ENCODE assay signal across 9 mouse cellular contexts in the genomic region with DNA sequence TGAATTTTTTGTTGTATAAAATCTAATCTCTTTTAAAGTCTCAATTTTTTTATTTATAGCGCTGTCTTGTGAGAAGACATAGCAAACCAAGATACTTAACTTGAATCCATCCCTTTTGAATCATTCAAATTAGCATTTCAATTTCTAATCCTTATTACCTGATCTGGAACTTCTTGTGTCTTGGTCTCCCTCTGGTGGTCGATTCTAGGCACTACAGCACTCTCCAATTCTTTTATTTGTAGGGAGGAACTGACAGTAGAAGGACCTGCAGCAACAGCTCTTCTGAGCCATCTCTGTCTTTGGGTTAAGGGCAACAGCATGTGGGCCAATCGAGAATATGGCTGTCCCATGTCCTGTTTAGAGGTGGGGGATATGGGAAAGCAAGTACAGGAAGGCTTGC. TPM values are rescaled to one million over a fixed set of nuclear protein-coding genes. Genes with fewer than 3 reads are reported as not detected.
A peak's percentile ranks its signal among the peaks of the same experiment; 100 is the strongest.
DNase-seq lines count a peak whose midpoint lies in the region; ATAC-seq and TF ChIP-seq lines count a peak whose summit lies in the region.
"Had no signal": no experiment of that assay in that cellular context is flagged by ENCODE, and none has a peak within 500 bp of the region (broad histone marks: within the 10 kb centered on the region; RNA-seq: fewer than 3 reads in every experiment).

No protein-coding gene starts in this region.

- H3K36me3 ChIP-seq in forebrain, embryonic 10.5 days (replicated peaks) = no peaks in the 10 kb centered on the region
- no peaks in the 10 kb centered on the region for H3K36me3 ChIP-seq in forebrain, embryonic 16.5 days (ENCODE audit: control insufficient read depth, insufficient read depth)
- no peaks in the 10 kb centered on the region for H3K36me3 ChIP-seq in lung, embryonic 14.5 days (ENCODE audit: insufficient read depth)

- peak; percentile 76 for TF ChIP-seq CTCF in lung, embryonic 14.5 days (IDR thresholded peaks at IDR 0.05; ENCODE audit: low read depth)
- no peak for TF ChIP-seq CTCF in lung, adult 2 months (IDR thresholded peaks at IDR 0.05; ENCODE audit: insufficient read depth, low read length)

- no peak overlapping the region for H3K9ac ChIP-seq in forebrain, embryonic 16.5 days (replicated peaks; ENCODE audit: low read depth, low read length)
- no peak overlapping the region for H3K9ac ChIP-seq in lung, embryonic 14.5 days

- H3K4me2 ChIP-seq in forebrain, embryonic 16.5 days (ENCODE audit: low read length) = no peak overlapping the region
- no peak overlapping the region for H3K4me2 ChIP-seq in lung, embryonic 14.5 days

- no peaks in the 10 kb centered on the region for H3K4me1 ChIP-seq in forebrain, embryonic 10.5 days
- no peaks in the 10 kb centered on the region for H3K4me1 ChIP-seq in forebrain, embryonic 16.5 days (replicated peaks; ENCODE audit: control insufficient read depth, insufficient read depth, low read length)
- H3K4me1 ChIP-seq in lung, embryonic 14.5 days (ENCODE audit: insufficient read depth) = no peaks in the 10 kb centered on the region
- H3K4me1 ChIP-seq in lung, adult 2 months (ENCODE audit: control insufficient read depth, insufficient read depth, low read length) = no peaks in the 10 kb centered on the region

- no peak for ATAC-seq in forebrain, embryonic 16.5 days
- ATAC-seq in lung, embryonic 14.5 days (ENCODE audit: insufficient read depth) = no peak

- TF ChIP-seq POLR2A in lung, adult 2 months (IDR thresholded peaks at IDR 0.05; ENCODE audit: borderline replicate concordance, extremely low read depth, low read depth, low read length) = no peak

- H3K27me3 ChIP-seq in forebrain, embryonic 10.5 days (ENCODE audit: poor library complexity, severe bottlenecking) = no peaks in the 10 kb centered on the region
- H3K27me3 ChIP-seq in forebrain, embryonic 16.5 days (replicated peaks; ENCODE audit: control insufficient read depth, insufficient read depth, low read length) = no peaks in the 10 kb centered on the region
- H3K27me3 ChIP-seq in lung, embryonic 14.5 days (ENCODE audit: insufficient read depth, low read length) = no peaks in the 10 kb centered on the region

- no peak overlapping the region for H3K4me3 ChIP-seq in forebrain, embryonic 10.5 days
- H3K4me3 ChIP-seq in forebrain, embryonic 16.5 days (replicated peaks; ENCODE audit: low read length) = no peak overlapping the region
- no peak overlapping the region for H3K4me3 ChIP-seq in lung, embryonic 14.5 days (ENCODE audit: low read depth, low read length)
- H3K4me3 ChIP-seq in lung, adult 2 months (replicated peaks; ENCODE audit: extremely low read depth, low read depth, low read length) = no peak overlapping the region

- WGBS in forebrain, embryonic 10.5 days = 10% methylated on average over 3 of the region's 3 CpGs
- WGBS in forebrain, embryonic 16.5 days = 12% methylated on average over 3 of the region's 3 CpGs
- 5% methylated on average over 3 of the region's 3 CpGs for WGBS in lung, embryonic 14.5 days
- 8% methylated on average over 3 of the region's 3 CpGs for WGBS in lung, adult 2 months

- H3K9me3 ChIP-seq in forebrain, embryonic 10.5 days = no peaks in the 10 kb centered on the region
- no peaks in the 10 kb centered on the region for H3K9me3 ChIP-seq in forebrain, embryonic 16.5 days (ENCODE audit: control insufficient read depth, low read length)
- no peaks in the 10 kb centered on the region for H3K9me3 ChIP-seq in lung, embryonic 14.5 days (ENCODE audit: low read depth, low read length)

- no peak overlapping the region for H3K27ac ChIP-seq in forebrain, embryonic 10.5 days
- H3K27ac ChIP-seq in forebrain, embryonic 16.5 days (ENCODE audit: low read length) = no peak overlapping the region
- H3K27ac ChIP-seq in lung, embryonic 14.5 days (ENCODE audit: low read depth) = no peak overlapping the region

- peak; percentile 42 for DNase-seq in forebrain, embryonic 10.5 days (ENCODE audit: extremely low spot score, low spot score)
- peak; percentile 84 for DNase-seq in lung, embryonic 14.5 days
- DNase-seq in lung, adult 2 months = no peak
- DNase-seq in c-Kit-negative CD71-positive TER-119-positive erythroid progenitor cells, embryonic 14.5 days (ENCODE audit: low read depth, low spot score) = peak; percentile 36
- DNase-seq in heart, postnatal 4 days = peak; percentile 31
- DNase-seq in lung, postnatal 14 days = peak; percentile 17
- DNase-seq in thymus, postnatal 4 days = peak; percentile 45

RNA-seq across cellular contexts. Expression of a gene that starts 5.4 kb away (rescaled TPM):
- polyA plus RNA-seq in forebrain, embryonic 10.5 days (2016; fragmentation: Nextera tagmentation; extraction: Ambion mirVana) = not detected in 2 replicates
- polyA plus RNA-seq in forebrain, embryonic 16.5 days (2015; fragmentation: Nextera tagmentation; extraction: Ambion mirVana) = 1.3 TPM in 1 of 2 replicates, not detected in the other
- polyA plus RNA-seq in lung, embryonic 14.5 days (2014; fragmentation: Nextera tagmentation; extraction: Ambion mirVana) = not detected in 2 replicates
- 0.37 TPM in 1 of 2 replicates, not detected in the other for polyA plus RNA-seq in lung, adult 2 months (2012; rRNA removed)
- 1 to 10 TPM in 1 of 2 experiments, not detected in 1; 1.5 TPM for total RNA-seq in heart, postnatal 4 days (2021)
- total RNA-seq: layer of hippocampus, adult 18-20 months had no signal
